Mouse (Mus musculus): ENCODE measurements at regions not wholly inside any gene's neighbourhood (a gene's known extent, or its start where the extent isn't known, plus 50 kb on each side); places are given as distances from the start of the nearest gene placed in this dataset.
A peak's percentile ranks its signal among the peaks of the same experiment; 100 is the strongest.

DNA sequence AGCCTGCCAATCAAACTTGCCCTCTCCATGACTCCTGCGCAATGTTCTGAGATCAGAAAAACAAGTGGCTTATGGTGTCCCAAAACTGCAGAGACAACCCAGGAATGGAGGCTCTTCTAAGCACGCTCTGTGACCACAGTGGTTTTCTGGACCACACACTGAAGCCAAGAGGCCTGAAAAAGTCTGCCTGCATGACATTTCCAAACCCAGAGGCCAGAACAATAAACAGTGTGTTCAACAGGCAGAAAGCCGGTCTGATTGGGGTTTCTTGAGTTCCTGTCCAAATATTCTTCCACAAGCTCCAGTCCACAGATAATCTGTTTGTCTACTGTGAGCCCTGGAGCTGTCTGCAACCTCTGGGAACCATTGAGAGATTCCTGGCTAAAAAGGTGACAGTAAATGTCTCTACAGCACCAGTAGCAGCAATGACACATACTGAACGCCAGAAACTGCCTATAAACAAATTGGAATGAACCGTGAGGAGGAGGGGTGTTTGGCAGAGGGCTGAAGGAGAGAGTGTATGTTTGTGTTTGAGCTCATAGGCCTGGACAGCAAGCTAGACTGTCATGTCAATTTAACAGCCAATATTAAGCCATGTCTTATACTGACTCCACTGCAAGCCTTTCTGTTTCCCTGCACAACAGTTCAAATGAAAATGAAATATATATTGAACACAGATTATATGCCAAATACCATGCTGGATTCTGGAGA, 152.2 kb downstream of the Rpl10-ps3 start:
- Histone ChIP-seq H3K4me2 (ENCODE audit: low read depth, low read length) (no peak overlapping the region), H3K27ac (replicated peaks; ENCODE audit: low read depth, low read length) (peak overlapping the region; percentile 6), H3K27me3 (replicated peaks; ENCODE audit: control insufficient read depth, insufficient read depth, low read length) (no peaks in the 10 kb centered on the region), H3K36me3 (ENCODE audit: control insufficient read depth, insufficient read depth, low read length) (no peaks in the 10 kb centered on the region), H3K4me1 (ENCODE audit: control insufficient read depth, insufficient read depth, low read length) (0 out of 2 replicates have a peak, but pooled peaks cover 4% of the 10 kb centered on the region), H3K9me3 (ENCODE audit: control insufficient read depth, low read length) (no peaks in the 10 kb centered on the region), H3K4me3 (ENCODE audit: low read depth, low read length) (no peak overlapping the region), H3K9ac (ENCODE audit: low read depth, low read length) (no peak overlapping the region)
- DNase-seq (ENCODE audit: low spot score) = peak; percentile 68
- WGBS = 39% methylated on average over 5 of the region's 5 CpGs
- ATAC-seq (ENCODE audit: low read depth) = 0 out of 2 replicates have a peak, but pooled peaks have one; percentile 22

DNA sequence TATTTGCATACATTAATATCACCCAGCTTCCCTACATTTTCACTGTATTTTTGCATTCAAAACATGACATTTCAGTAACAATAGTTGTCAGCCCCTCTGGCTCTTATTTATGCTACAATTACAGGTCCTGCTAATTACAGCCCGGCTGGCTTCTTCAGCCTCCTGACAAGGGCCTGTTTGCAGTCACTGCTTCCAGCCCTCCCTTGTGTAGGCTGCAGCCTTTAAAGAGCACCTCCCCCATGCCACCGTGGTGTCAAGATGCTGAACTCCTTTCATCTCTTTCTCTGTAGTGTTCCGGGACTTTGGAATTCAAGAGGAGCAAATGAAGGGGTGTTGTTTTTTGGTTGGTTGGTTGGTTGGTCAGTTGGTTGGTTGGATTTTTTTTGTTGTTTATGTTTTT, 153.6 kb downstream of the Rpl10-ps3 start:
- no peaks in the 10 kb centered on the region for H3K36me3 ChIP-seq (ENCODE audit: control insufficient read depth, insufficient read depth, low read length)
- H3K4me1 ChIP-seq (ENCODE audit: control insufficient read depth, insufficient read depth, low read length) = 0 out of 2 replicates have a peak, but pooled peaks cover 4% of the 10 kb centered on the region
- no peaks in the 10 kb centered on the region for H3K27me3 ChIP-seq (replicated peaks; ENCODE audit: control insufficient read depth, insufficient read depth, low read length)
- no peak overlapping the region for H3K9ac ChIP-seq (ENCODE audit: low read depth, low read length)
- WGBS = 18% methylated on average over 3 of the region's 3 CpGs
- no peak overlapping the region for H3K4me3 ChIP-seq (ENCODE audit: low read depth, low read length)
- H3K4me2 ChIP-seq (ENCODE audit: low read depth, low read length) = no peak overlapping the region
- H3K9me3 ChIP-seq (ENCODE audit: control insufficient read depth, low read length) = no peaks in the 10 kb centered on the region
- ATAC-seq (ENCODE audit: low read depth) = no peak
- DNase-seq (ENCODE audit: low spot score) = peak; percentile 8
- H3K27ac ChIP-seq (replicated peaks; ENCODE audit: low read depth, low read length) = no peak overlapping the region

DNA sequence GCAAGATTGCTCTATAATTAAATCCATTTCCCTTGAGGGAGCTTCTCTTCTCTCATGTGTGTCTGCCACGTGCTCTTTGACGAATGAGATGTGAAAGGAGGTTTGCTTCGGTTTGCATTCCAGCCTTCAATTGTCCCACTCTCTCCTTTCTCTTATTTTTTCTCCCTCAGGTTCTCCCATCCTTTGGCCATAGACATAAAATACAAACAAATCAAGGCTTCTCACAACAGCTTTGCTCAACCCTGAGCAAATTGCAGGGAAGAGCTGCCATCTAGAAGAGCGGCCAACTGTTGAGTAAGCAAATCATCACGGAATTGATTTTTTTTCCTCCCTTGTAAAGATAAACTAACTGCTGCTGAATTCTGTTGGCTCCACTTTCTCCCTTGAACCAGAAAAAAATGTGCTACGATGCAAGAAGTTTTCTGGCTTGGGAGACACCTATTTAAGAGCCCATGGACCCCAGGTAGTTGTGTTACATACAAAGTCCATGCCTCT, 156.1 kb downstream of the Rpl10-ps3 start:
- H3K36me3 ChIP-seq (ENCODE audit: control insufficient read depth, insufficient read depth, low read length) = no peaks in the 10 kb centered on the region
- no peak overlapping the region for H3K9ac ChIP-seq (ENCODE audit: low read depth, low read length)
- H3K4me3 ChIP-seq (ENCODE audit: low read depth, low read length) = no peak overlapping the region
- ATAC-seq (ENCODE audit: low read depth) (no peak), DNase-seq (ENCODE audit: low spot score) (peak; percentile 65)
- no peaks in the 10 kb centered on the region for H3K27me3 ChIP-seq (replicated peaks; ENCODE audit: control insufficient read depth, insufficient read depth, low read length)
- H3K9me3 ChIP-seq (ENCODE audit: control insufficient read depth, low read length) = no peaks in the 10 kb centered on the region
- H3K4me1 ChIP-seq (ENCODE audit: control insufficient read depth, insufficient read depth, low read length) = 0 out of 2 replicates have a peak, but pooled peaks cover 4% of the 10 kb centered on the region
- no peak overlapping the region for H3K4me2 ChIP-seq (ENCODE audit: low read depth, low read length)
- no peak overlapping the region for H3K27ac ChIP-seq (replicated peaks; ENCODE audit: low read depth, low read length)
- 53% methylated on average over 6 of the region's 6 CpGs for WGBS

DNA sequence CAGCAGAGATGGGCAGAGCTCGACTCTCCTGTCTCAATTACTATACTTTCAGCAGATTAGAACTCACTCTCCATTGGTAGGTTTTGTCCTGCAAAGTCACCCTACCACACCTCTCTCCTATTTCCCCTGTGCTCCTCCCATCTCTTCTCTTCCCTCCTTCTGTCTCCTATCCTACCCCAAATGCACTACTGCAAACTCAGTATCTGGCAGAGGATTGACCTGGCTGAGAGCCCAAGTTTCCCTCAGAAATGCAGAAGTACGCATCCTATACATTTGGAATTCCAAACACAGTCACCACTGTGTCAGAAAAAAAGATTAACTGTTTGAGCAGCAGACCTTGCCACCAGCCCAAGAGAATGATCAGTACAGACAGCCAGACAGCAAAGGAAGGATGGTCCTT, 163.4 kb downstream of the Rpl10-ps3 start:
- Histone ChIP-seq H3K27ac (replicated peaks; ENCODE audit: low read depth, low read length) (no peak overlapping the region), H3K4me3 (ENCODE audit: low read depth, low read length) (no peak overlapping the region), H3K9ac (ENCODE audit: low read depth, low read length) (no peak overlapping the region), H3K36me3 (ENCODE audit: control insufficient read depth, insufficient read depth, low read length) (no peaks in the 10 kb centered on the region), H3K4me1 (ENCODE audit: control insufficient read depth, insufficient read depth, low read length) (no peaks in the 10 kb centered on the region), H3K4me2 (ENCODE audit: low read depth, low read length) (no peak overlapping the region), H3K9me3 (ENCODE audit: control insufficient read depth, low read length) (0 out of 2 replicates have a peak, but pooled peaks cover 5% of the 10 kb centered on the region), H3K27me3 (replicated peaks; ENCODE audit: control insufficient read depth, insufficient read depth, low read length) (no peaks in the 10 kb centered on the region)
- no peak for ATAC-seq (ENCODE audit: low read depth)
- 53% methylated on average over 2 of the region's 2 CpGs for WGBS
- peak; percentile 60 for DNase-seq (ENCODE audit: low spot score)

DNA sequence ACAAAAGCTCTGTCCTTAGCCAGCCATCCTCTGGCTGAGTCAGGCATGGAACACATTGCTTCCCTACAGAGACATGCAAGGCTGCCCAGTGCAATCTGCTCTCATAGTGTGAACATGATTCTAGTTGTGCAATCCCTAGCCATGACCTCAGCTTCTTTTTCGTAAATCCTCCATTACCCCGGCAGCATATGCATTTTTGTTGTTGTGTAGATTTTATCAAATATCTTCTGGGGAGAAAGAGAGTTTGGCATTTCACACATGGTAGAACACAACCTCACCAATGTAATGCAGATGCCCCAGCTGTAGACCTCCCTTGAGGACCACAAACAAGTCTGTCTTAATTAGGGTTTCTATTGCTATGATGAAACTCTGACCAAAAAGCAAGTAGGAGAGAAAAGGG, 168.6 kb downstream of the Rpl10-ps3 start:
- H3K27ac ChIP-seq (replicated peaks; ENCODE audit: low read depth, low read length) = no peak overlapping the region
- no peak overlapping the region for H3K4me2 ChIP-seq (ENCODE audit: low read depth, low read length)
- H3K4me1 ChIP-seq (ENCODE audit: control insufficient read depth, insufficient read depth, low read length) = peaks cover 7% of the 10 kb centered on the region; the same call in 1 of the 2 replicates
- H3K9ac ChIP-seq (ENCODE audit: low read depth, low read length) = no peak overlapping the region
- H3K36me3 ChIP-seq (ENCODE audit: control insufficient read depth, insufficient read depth, low read length) = no peaks in the 10 kb centered on the region
- H3K9me3 ChIP-seq (ENCODE audit: control insufficient read depth, low read length) = 0 out of 2 replicates have a peak, but pooled peaks cover 5% of the 10 kb centered on the region
- no peak for DNase-seq (ENCODE audit: low spot score)
- ATAC-seq (ENCODE audit: low read depth) = no peak
- H3K27me3 ChIP-seq (replicated peaks; ENCODE audit: control insufficient read depth, insufficient read depth, low read length) = no peaks in the 10 kb centered on the region
- no peak overlapping the region for H3K4me3 ChIP-seq (ENCODE audit: low read depth, low read length)
- 80% methylated on average over 2 of the region's 2 CpGs for WGBS

DNA sequence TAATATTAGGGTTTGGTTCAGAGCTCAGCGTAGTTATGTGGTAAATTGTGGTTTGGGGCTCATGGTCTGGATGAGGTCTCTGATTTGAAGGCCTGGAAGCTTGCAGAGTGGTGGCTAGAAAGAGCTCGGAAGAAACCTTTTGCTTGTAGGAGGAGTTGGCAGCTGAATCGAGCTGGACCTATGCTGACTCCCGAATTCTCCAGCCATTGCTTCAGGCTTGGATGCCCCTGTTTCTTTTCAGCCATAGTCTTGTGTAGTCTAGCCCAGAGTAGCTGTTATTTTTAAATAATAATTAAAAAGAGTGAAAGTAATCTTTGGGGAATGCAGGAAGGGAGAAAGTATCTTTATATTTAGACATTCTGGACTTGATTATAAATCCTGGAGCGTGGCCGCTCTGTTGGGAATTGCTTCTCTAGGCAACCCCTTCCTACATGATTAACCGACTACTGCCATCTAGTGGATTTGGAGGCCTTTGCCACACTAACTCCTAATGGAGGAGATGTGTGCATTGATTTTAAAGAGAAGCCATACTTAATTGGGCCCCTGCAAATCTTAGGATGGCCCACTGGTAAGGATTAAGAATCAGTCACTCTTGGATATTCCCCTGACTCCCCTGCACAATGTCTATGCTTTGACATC, 172.8 kb downstream of the Rpl10-ps3 start:
- Histone ChIP-seq H3K9ac (ENCODE audit: low read depth, low read length) (no peak overlapping the region), H3K4me3 (ENCODE audit: low read depth, low read length) (no peak overlapping the region), H3K4me1 (ENCODE audit: control insufficient read depth, insufficient read depth, low read length) (peaks cover 7% of the 10 kb centered on the region; the same call in 1 of the 2 replicates), H3K4me2 (ENCODE audit: low read depth, low read length) (peak overlapping the region; percentile 39), H3K9me3 (ENCODE audit: control insufficient read depth, low read length) (no peaks in the 10 kb centered on the region), H3K27ac (replicated peaks; ENCODE audit: low read depth, low read length) (0 out of 2 replicates have a peak overlapping the region, but pooled peaks have one; percentile 1), H3K27me3 (replicated peaks; ENCODE audit: control insufficient read depth, insufficient read depth, low read length) (no peaks in the 10 kb centered on the region), H3K36me3 (ENCODE audit: control insufficient read depth, insufficient read depth, low read length) (no peaks in the 10 kb centered on the region)
- DNase-seq (ENCODE audit: low spot score) (peak; percentile 96), ATAC-seq (ENCODE audit: low read depth) (peak; percentile 88)
- WGBS = 22% methylated on average over 7 of the region's 7 CpGs

DNA sequence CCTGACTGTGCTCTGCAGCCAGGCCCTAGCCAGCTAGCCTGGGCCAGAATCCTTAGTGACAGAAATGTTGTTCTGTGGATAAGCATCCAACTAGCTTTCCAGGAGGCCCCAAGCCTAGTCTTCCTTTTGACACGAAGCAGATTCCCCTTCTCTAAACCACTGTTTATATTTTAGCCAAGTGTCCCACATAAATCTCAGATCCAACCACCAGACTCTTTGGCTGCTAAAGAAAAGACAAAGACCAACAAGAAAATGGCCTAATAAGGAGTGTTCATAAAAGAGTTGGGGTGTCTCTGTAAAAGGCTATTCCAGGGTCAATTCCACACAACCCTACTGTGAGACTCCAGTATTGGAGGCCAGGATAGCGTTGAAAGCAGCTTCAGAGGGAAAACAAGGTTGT, 173.6 kb downstream of the Rpl10-ps3 start:
- ATAC-seq (ENCODE audit: low read depth) (no peak), DNase-seq (ENCODE audit: low spot score) (no peak)
- Histone ChIP-seq H3K4me2 (ENCODE audit: low read depth, low read length) (no peak overlapping the region), H3K27me3 (replicated peaks; ENCODE audit: control insufficient read depth, insufficient read depth, low read length) (no peaks in the 10 kb centered on the region), H3K27ac (replicated peaks; ENCODE audit: low read depth, low read length) (no peak overlapping the region), H3K4me3 (ENCODE audit: low read depth, low read length) (no peak overlapping the region), H3K9me3 (ENCODE audit: control insufficient read depth, low read length) (no peaks in the 10 kb centered on the region), H3K9ac (ENCODE audit: low read depth, low read length) (no peak overlapping the region), H3K36me3 (ENCODE audit: control insufficient read depth, insufficient read depth, low read length) (no peaks in the 10 kb centered on the region), H3K4me1 (ENCODE audit: control insufficient read depth, insufficient read depth, low read length) (peaks cover 7% of the 10 kb centered on the region; the same call in 1 of the 2 replicates)
- WGBS = 82% methylated on average over 2 of the region's 2 CpGs

DNA sequence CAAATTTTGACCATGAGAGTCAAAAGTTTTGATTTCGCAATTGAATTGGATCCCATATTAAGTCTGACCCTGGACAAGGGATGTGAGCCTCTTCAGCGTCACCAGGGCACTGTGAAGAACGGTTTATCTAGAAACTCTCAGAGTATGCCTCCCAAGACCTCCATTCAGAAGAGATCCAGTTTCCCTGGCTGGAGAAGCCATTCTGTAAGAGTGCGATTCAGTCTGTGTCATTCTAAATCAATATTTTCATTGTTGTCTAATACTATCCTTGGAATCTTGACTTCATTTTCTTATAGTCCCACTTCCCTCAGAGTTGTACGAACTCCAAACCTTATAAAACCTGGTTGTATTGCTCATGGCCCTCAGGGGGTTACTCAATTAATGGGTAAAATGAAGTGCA, 174.1 kb downstream of the Rpl10-ps3 start:
- Histone ChIP-seq H3K27ac (replicated peaks; ENCODE audit: low read depth, low read length) (no peak overlapping the region), H3K36me3 (ENCODE audit: control insufficient read depth, insufficient read depth, low read length) (no peaks in the 10 kb centered on the region), H3K4me3 (ENCODE audit: low read depth, low read length) (no peak overlapping the region), H3K9me3 (ENCODE audit: control insufficient read depth, low read length) (no peaks in the 10 kb centered on the region), H3K4me1 (ENCODE audit: control insufficient read depth, insufficient read depth, low read length) (peaks cover 7% of the 10 kb centered on the region; the same call in 1 of the 2 replicates), H3K4me2 (ENCODE audit: low read depth, low read length) (no peak overlapping the region), H3K9ac (ENCODE audit: low read depth, low read length) (no peak overlapping the region), H3K27me3 (replicated peaks; ENCODE audit: control insufficient read depth, insufficient read depth, low read length) (no peaks in the 10 kb centered on the region)
- no peak for DNase-seq (ENCODE audit: low spot score)
- ATAC-seq (ENCODE audit: low read depth) = no peak
- WGBS = 86% methylated on average over 5 of the region's 5 CpGs

Measured in embryonic facial prominence, embryonic 14.5 days (tissue).